Mouse (Mus musculus) ES-Bruce4 (cell line): ENCODE measurements around the gene Kcnip4. TPM values are rescaled to one million over a fixed set of nuclear protein-coding genes. Genes with fewer than 3 reads are reported as not detected.

Experiments used
- H3K27ac ChIP-seq: 2 replicates; pipeline ENCODE4 v1.5.1; 2012; ENCODE audit warnings: low read length, inconsistent platforms; ENCODE audit not compliant: insufficient read depth
- H3K27me3 ChIP-seq: 2 replicates; pipeline ENCODE4 v1.6.1; 2012; ENCODE audit warnings: mild to moderate bottlenecking, low read length, inconsistent platforms; ENCODE audit not compliant: control insufficient read depth, poor library complexity, insufficient read depth, severe bottlenecking
- H3K36me3 ChIP-seq: 2 replicates; pipeline ENCODE4 v1.6.1; 2012; ENCODE audit warnings: inconsistent platforms, mild to moderate bottlenecking, low read length, moderate library complexity; ENCODE audit not compliant: control insufficient read depth, poor library complexity, insufficient read depth, severe bottlenecking
- H3K4me1 ChIP-seq: one replicate; pipeline ENCODE4 v1.8.1; 2011; ENCODE audit warnings: low read length; ENCODE audit not compliant: control insufficient read depth, insufficient read depth
- H3K4me3 ChIP-seq: 2 replicates; pipeline ENCODE4 v1.5.1; 2011; ENCODE audit warnings: low read depth, mild to moderate bottlenecking, low read length
- H3K9ac ChIP-seq: 2 replicates; pipeline ENCODE4 v1.6.1; 2012; ENCODE audit warnings: low read depth, mild to moderate bottlenecking, inconsistent platforms; ENCODE audit not compliant: poor library complexity, severe bottlenecking
- H3K9me3 ChIP-seq: replicated peaks from 2 replicates; pipeline ENCODE4 v1.6.1; 2012; ENCODE audit warnings: mild to moderate bottlenecking, low read length, inconsistent platforms; ENCODE audit not compliant: control insufficient read depth, poor library complexity, insufficient read depth, severe bottlenecking
- CTCF ChIP-seq: IDR thresholded peaks from one replicate; pipeline ENCODE4 v1.8.1; 2011; ENCODE audit warnings: low read depth, low read length
- EP300 ChIP-seq: IDR thresholded peaks from 2 replicates; pipeline ENCODE4 v1.6.1; 2011; ENCODE audit warnings: low read depth, low read length; ENCODE audit not compliant: insufficient read depth
- POLR2A ChIP-seq: IDR thresholded peaks from one replicate; pipeline ENCODE4 v1.8.1; 2011; ENCODE audit warnings: low read length; ENCODE audit not compliant: insufficient read depth
- polyA plus RNA-seq: library from polyadenylated mRNA; stranded (reverse); fragments of >200 nt; gene quantifications from 2 replicates; pipeline ENCODE4 v1.2.4, GENCODE M21; 2011; ENCODE audit warnings: low read depth; ENCODE audit not compliant: missing spikeins, insufficient read depth, insufficient read length

Kcnip4 gene
- polyA plus RNA-seq, 1 experiment, result not detected

DNA sequence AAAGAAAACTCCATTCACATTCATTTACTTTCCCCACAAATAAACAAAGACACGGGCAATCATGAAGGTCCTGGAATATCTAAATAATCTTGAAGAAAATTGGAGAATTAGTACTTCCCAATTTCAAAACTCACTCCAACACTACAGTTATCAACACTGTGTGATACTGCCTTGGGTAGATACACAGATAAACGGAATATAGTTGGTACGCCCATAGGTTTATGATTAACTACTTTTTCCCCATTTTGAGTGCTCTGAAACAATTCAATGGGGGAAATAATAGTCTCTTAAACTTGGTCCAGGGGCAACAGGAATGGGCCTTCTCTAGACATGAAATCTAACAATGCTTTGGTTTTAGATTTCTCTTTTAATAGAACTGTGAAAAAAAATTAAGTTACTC, 978.9 kb downstream of the Kcnip4 start:
- no peak overlapping the region for H3K9ac ChIP-seq
- H3K4me3 ChIP-seq, result no peak overlapping the region
- H3K36me3 ChIP-seq, result no peaks in the 10 kb centered on the region
- no peak overlapping the region for H3K27ac ChIP-seq
- TF ChIP-seq EP300, result no peak
- no peak for TF ChIP-seq POLR2A
- no peak for TF ChIP-seq CTCF
- H3K9me3 ChIP-seq, result no peaks in the 10 kb centered on the region
- no peaks in the 10 kb centered on the region for H3K27me3 ChIP-seq
- no peaks in the 10 kb centered on the region for H3K4me1 ChIP-seq

DNA sequence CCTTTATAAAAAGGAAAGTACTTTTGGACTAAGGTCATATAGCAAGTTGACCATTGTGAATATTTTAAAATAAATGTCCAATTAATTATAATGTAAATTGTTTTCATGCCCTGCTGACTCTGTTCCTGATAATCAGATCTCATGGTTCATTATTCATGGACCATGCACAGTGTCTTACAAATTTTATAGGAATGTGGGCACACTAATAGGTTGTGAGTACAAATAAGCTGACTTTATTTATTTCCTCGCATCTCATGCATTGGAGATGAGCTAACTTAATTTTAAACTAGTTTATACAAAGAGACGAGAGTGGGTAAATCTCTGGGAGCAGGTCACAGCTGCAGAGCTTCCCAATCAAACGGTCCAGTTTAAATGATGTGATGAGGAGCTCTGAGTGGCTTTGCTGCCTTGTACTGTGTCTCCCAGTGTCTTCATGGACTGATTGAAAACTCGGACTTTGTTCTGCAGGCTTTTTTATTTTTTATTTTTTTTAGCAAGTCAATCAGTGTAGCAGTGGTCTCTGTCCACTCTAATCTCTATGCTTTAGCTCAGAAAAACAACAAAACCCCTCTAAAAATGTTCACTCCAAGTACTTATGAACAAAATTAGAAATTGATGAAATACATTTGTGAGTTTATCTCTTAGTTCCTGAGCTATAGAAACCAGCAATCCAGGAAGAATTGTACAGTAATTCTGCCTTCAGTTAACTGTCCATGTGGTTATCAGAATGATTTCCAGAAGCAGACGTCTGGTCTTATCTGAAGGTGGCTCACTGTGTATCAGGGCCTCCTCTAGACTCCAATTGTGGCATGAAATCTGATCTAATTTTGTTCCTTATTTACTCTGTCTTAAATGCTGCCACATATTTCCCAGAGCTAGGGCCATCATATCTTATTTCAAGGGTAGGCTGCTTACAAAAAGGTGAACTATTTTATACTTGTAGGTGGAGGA, 979.6 kb downstream of the Kcnip4 start:
- Histone ChIP-seq H3K9me3 (no peaks in the 10 kb centered on the region), H3K36me3 (no peaks in the 10 kb centered on the region), H3K27ac (no peak overlapping the region), H3K4me3 (no peak overlapping the region), H3K27me3 (no peaks in the 10 kb centered on the region), H3K9ac (no peak overlapping the region), H3K4me1 (no peaks in the 10 kb centered on the region)
- TF ChIP-seq EP300 (no peak), CTCF (no peak), POLR2A (no peak)

DNA sequence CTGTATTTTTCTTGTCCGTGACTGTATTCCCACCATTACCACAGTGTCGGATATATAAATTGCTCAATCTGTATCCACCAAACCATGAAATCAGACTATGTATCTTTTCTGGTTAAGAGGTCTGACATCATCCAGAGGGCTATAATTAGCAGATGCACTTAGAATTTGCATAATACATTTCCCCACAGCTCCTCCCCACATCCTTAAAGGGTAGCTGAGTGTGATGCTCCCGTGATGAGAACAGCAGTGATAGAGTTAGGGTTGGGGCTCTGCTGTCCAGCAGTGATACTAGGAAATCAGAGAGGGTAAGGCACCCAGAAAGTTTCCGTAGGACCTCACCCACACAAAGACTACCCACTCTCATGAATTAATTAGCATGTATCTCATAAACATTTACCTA, 1006.7 kb downstream of the Kcnip4 start:
- no peaks in the 10 kb centered on the region for H3K27me3 ChIP-seq
- H3K9ac ChIP-seq, result no peak overlapping the region
- no peak overlapping the region for H3K4me3 ChIP-seq
- no peaks in the 10 kb centered on the region for H3K36me3 ChIP-seq
- H3K27ac ChIP-seq, result no peak overlapping the region
- TF ChIP-seq CTCF (no peak), POLR2A (no peak), EP300 (no peak)
- 0 out of 2 replicates have a peak, but pooled peaks cover 4% of the 10 kb centered on the region for H3K9me3 ChIP-seq
- no peaks in the 10 kb centered on the region for H3K4me1 ChIP-seq

DNA sequence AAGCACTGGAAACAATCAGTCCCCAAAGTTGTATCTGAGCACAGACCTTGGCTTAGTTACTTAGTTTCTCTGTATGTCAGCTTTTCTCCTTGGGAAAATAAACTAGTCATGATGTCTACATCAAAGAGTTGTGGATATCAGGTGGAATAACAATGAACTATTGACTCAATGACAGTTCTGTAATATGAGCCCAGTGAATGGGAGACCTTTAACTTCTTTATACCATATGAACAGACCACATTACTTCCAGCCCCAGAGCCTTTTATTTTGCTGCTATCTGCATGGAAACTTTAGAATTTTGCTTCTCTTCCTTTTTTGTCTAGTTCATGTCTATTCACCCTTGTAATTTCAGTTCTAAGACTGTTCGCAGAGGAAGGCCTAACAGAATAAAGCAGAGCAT, 1011.4 kb downstream of the Kcnip4 start:
- H3K27ac ChIP-seq, result no peak overlapping the region
- H3K9me3 ChIP-seq, result 0 out of 2 replicates have a peak, but pooled peaks cover 4% of the 10 kb centered on the region
- no peaks in the 10 kb centered on the region for H3K36me3 ChIP-seq
- TF ChIP-seq EP300 (no peak), POLR2A (no peak), CTCF (no peak)
- no peaks in the 10 kb centered on the region for H3K4me1 ChIP-seq
- H3K9ac ChIP-seq, result no peak overlapping the region
- no peaks in the 10 kb centered on the region for H3K27me3 ChIP-seq
- H3K4me3 ChIP-seq, result no peak overlapping the region

DNA sequence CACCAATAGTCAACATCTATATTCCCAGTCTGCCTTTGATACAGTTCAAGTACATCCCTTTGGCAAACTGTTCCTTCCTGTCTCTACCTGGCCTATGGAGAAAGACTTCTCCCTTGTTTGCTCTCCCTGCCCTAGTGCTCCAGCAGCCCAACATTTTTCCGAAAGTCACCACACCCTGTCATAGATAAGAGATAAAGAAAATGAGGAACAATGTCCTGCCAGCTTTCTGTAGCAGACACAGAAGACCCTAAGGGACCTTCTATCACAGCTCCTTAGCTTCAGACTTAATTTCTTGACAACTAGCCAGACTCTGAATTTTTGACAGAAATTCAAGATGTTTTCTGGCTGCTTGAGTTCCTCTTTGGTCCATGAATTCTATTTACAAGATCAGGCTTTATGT, 1013.4 kb downstream of the Kcnip4 start:
- TF ChIP-seq EP300 (no peak), CTCF (no peak), POLR2A (no peak)
- H3K9me3 ChIP-seq, result 0 out of 2 replicates have a peak, but pooled peaks cover 4% of the 10 kb centered on the region
- H3K4me3 ChIP-seq, result no peak overlapping the region
- no peak overlapping the region for H3K9ac ChIP-seq
- no peaks in the 10 kb centered on the region for H3K4me1 ChIP-seq
- H3K27me3 ChIP-seq, result no peaks in the 10 kb centered on the region
- H3K27ac ChIP-seq, result no peak overlapping the region
- H3K36me3 ChIP-seq, result no peaks in the 10 kb centered on the region

DNA sequence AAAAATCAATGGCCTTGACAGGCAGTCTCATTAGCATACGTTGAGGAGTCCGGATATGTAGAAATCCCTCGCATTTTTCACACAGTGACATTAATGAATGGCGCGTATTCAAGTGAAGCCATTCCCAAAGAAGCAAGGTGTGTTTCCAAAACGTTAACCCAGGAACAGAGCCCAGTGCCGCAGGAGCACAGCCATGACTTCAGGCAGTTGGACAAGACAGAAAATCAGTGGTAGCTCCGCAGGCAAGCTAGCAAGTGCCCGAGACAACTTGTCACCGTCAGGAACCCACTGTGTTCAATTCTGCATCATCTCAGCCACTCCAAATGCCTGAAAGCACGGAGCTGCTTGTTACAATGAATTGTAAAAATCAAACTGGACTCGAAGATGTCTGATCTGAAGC, 1014.5 kb downstream of the Kcnip4 start:
- H3K27me3 ChIP-seq, result no peaks in the 10 kb centered on the region
- no peaks in the 10 kb centered on the region for H3K4me1 ChIP-seq
- H3K27ac ChIP-seq, result no peak overlapping the region
- no peak overlapping the region for H3K9ac ChIP-seq
- no peak overlapping the region for H3K4me3 ChIP-seq
- H3K36me3 ChIP-seq, result no peaks in the 10 kb centered on the region
- 0 out of 2 replicates have a peak, but pooled peaks cover 4% of the 10 kb centered on the region for H3K9me3 ChIP-seq
- TF ChIP-seq EP300 (no peak), CTCF (no peak), POLR2A (no peak)
